Mouse (Mus musculus) heart, adult 8-10 months (tissue): ENCODE results near the gene Tasp1. TPM values are rescaled to one million over a fixed set of nuclear protein-coding genes. Genes with fewer than 3 reads are reported as not detected.

ENCODE experiments used
- total RNA-seq, 4 experiments: library from RNA; stranded (reverse); gene quantifications; 2 replicates each; pipeline ENCODE4 v1.2.4; 2022

Gene Tasp1
- total RNA-seq, 4 experiments from 2014 or later, result 6.6 to 7.8 (median 7.0) TPM

Other genes starting within 250 kb of the Tasp1 start
- gene Gm17374, start 85.2 kb upstream of the Tasp1 start, total RNA-seq, result not detected
- gene Esf1, start 103.8 kb upstream of the Tasp1 start, total RNA-seq, result 10 to 100 TPM in 3 of 4 experiments, 1 to 10 TPM in 1; 9.7 to 13.2 (median 11.7) TPM
- 10 to 100 TPM; 31.2 to 35.0 (median 32.6) TPM for gene Ndufaf5, start 103.8 kb upstream of the Tasp1 start, total RNA-seq